Mouse (Mus musculus): ENCODE data around the gene Tnks2.

- no peak for TF ChIP-seq CTCF (IDR thresholded peaks at IDR 0.05; ENCODE audit: borderline replicate concordance, control insufficient read depth, extremely low read depth, insufficient read depth, low read length, poor library complexity)
- TF ChIP-seq POLR2A (IDR thresholded peaks at IDR 0.05; ENCODE audit: control insufficient read depth, extremely low read depth, insufficient read depth, low read length, poor library complexity): no peak
Measured at GRCm38 (mm10) chr19:36801856-36802641, 32.0 kb upstream of the Tnks2 start.

Measured in thymus, adult 2 months (tissue).